Mouse (Mus musculus): ENCODE measurements around the gene Pnpla8. TPM values are rescaled to one million over a fixed set of nuclear protein-coding genes. Genes with fewer than 3 reads are reported as not detected.

Gene Pnpla8
- polyA plus RNA-seq, 1 experiment from 2014 or later, result 69.4 TPM

- ATAC-seq (ENCODE audit: low read depth), result no peak
- Histone ChIP-seq H3K36me3 (ENCODE audit: control insufficient read depth, insufficient read depth, low read length) (no peaks in the 10 kb centered on the region), H3K4me2 (ENCODE audit: low read depth, low read length) (no peak overlapping the region), H3K4me3 (ENCODE audit: low read length) (no peak overlapping the region), H3K4me1 (replicated peaks; ENCODE audit: control insufficient read depth, insufficient read depth, low read length) (no peaks in the 10 kb centered on the region), H3K9me3 (ENCODE audit: control insufficient read depth, low read length) (no peaks in the 10 kb centered on the region), H3K27me3 (ENCODE audit: control insufficient read depth, insufficient read depth, low read depth, low read length) (no peaks in the 10 kb centered on the region), H3K9ac (ENCODE audit: low read length) (no peak overlapping the region), H3K27ac (ENCODE audit: low read length) (no peak overlapping the region)
- WGBS, result 90% methylated on average over 1 of the region's 1 CpGs
Observed at GRCm38 (mm10) chr12:44357881-44358280, 136.7 kb downstream of the Pnpla8 start.

- 46% methylated on average over 3 of the region's 3 CpGs for WGBS
- H3K27me3 ChIP-seq (ENCODE audit: control insufficient read depth, insufficient read depth, low read depth, low read length), result no peaks in the 10 kb centered on the region
- H3K9me3 ChIP-seq (ENCODE audit: control insufficient read depth, low read length), result no peaks in the 10 kb centered on the region
- no peak overlapping the region for H3K4me3 ChIP-seq (ENCODE audit: low read length)
- no peaks in the 10 kb centered on the region for H3K36me3 ChIP-seq (ENCODE audit: control insufficient read depth, insufficient read depth, low read length)
- H3K27ac ChIP-seq (ENCODE audit: low read length), result no peak overlapping the region
- H3K4me1 ChIP-seq (replicated peaks; ENCODE audit: control insufficient read depth, insufficient read depth, low read length), result no peaks in the 10 kb centered on the region
- H3K4me2 ChIP-seq (ENCODE audit: low read depth, low read length), result no peak overlapping the region
- H3K9ac ChIP-seq (ENCODE audit: low read length), result no peak overlapping the region
- ATAC-seq (ENCODE audit: low read depth), result no peak
Observed at GRCm38 (mm10) chr12:44371076-44371710, 150.0 kb downstream of the Pnpla8 start.

Small RNA genes within 50 kb of the gene (microRNA-seq; reads per million reads assigned to microRNA genes)
- gene Mir5627, result 0.99 reads per million

Other genes starting within 250 kb of the Pnpla8 start
- gene Dnajb9, start 11.0 kb upstream of the Pnpla8 start, polyA plus RNA-seq (2015; fragmentation: Nextera tagmentation; extraction: Ambion mirVana), result 24.9 and 25.4 TPM in 2 replicates
- gene Nrcam, start 107.5 kb downstream of the Pnpla8 start, polyA plus RNA-seq (2015; fragmentation: Nextera tagmentation; extraction: Ambion mirVana), result 21.8 and 26.5 TPM in 2 replicates